In genomic region chr13:56259021-56259925, GRCm38 (mm10) we compare ENCODE assay signal across 8 mouse cellular contexts. TPM values are rescaled to one million over a fixed set of nuclear protein-coding genes. Genes with fewer than 3 reads are reported as not detected.
A peak's percentile ranks its signal among the peaks of the same experiment; 100 is the strongest.
DNase-seq lines count a peak whose midpoint lies in the region; ATAC-seq and TF ChIP-seq lines count a peak whose summit lies in the region.
"Had no signal": no experiment of that assay in that cellular context is flagged by ENCODE, and none has a peak within 500 bp of the region (broad histone marks: within the 10 kb centered on the region; RNA-seq: fewer than 3 reads in every experiment).

No protein-coding gene starts in this region.

- WGBS in forebrain, embryonic 10.5 days, result under 1% methylated on average over 55 of the region's 55 CpGs
- under 1% methylated on average over 50 of the region's 55 CpGs for WGBS in limb, embryonic 12.5 days
- WGBS in stomach, embryonic 15.5 days, result 2% methylated on average over 45 of the region's 55 CpGs

- no peak for DNase-seq in testis, postnatal 10 days (ENCODE audit: low spot score)
- peak; percentile 67 for DNase-seq in forebrain, embryonic 10.5 days (ENCODE audit: extremely low spot score, low spot score)
- DNase-seq in layer of hippocampus, adult 11-12 months (ENCODE audit: low spot score), result no peak
- DNase-seq in gastrocnemius, adult 8-10 months (ENCODE audit: low spot score in 2 of 2), result no peak
- DNase-seq: kidney, postnatal 25 days had no signal

- peak overlapping the region; percentile 41 for H3K4me3 ChIP-seq in testis, adult 2 months (ENCODE audit: control insufficient read depth, low read depth, low read length)
- peak overlapping the region; percentile 51 for H3K4me3 ChIP-seq in forebrain, embryonic 10.5 days
- H3K4me3 ChIP-seq in limb, embryonic 12.5 days (replicated peaks), result peak overlapping the region; percentile 33
- H3K4me3 ChIP-seq in stomach, embryonic 15.5 days (replicated peaks), result peak overlapping the region; percentile 23; the same call in 1 of the 2 replicates

- no peak for TF ChIP-seq CTCF in testis, adult 2 months (IDR thresholded peaks at IDR 0.05; ENCODE audit: control insufficient read depth, insufficient read depth, insufficient replicate concordance, low read depth, low read length)

- peaks cover 12% of the 10 kb centered on the region for H3K27me3 ChIP-seq in testis, adult 2 months (ENCODE audit: control insufficient read depth, insufficient read depth, low read length)
- H3K27me3 ChIP-seq in forebrain, embryonic 10.5 days (ENCODE audit: poor library complexity, severe bottlenecking), result peaks cover 100% of the 10 kb centered on the region
- peaks cover 90% of the 10 kb centered on the region for H3K27me3 ChIP-seq in limb, embryonic 12.5 days
- peaks cover 88% of the 10 kb centered on the region for H3K27me3 ChIP-seq in stomach, embryonic 15.5 days (replicated peaks)

- peak overlapping the region; percentile 53 for H3K4me2 ChIP-seq in limb, embryonic 12.5 days
- peak overlapping the region; percentile 38 for H3K4me2 ChIP-seq in stomach, embryonic 15.5 days

- H3K27ac ChIP-seq in testis, adult 2 months (ENCODE audit: control insufficient read depth, insufficient read depth, low read depth, low read length), result no peak overlapping the region
- peak overlapping the region; percentile 84 for H3K27ac ChIP-seq in forebrain, embryonic 10.5 days
- no peak overlapping the region for H3K27ac ChIP-seq in limb, embryonic 12.5 days
- H3K27ac ChIP-seq in stomach, embryonic 15.5 days, result no peak overlapping the region

- no peak for TF ChIP-seq POLR2A in testis, adult 2 months (IDR thresholded peaks at IDR 0.05; ENCODE audit: control insufficient read depth, low read depth, low read length)

- H3K9me3 ChIP-seq in forebrain, embryonic 10.5 days, result no peaks in the 10 kb centered on the region
- no peaks in the 10 kb centered on the region for H3K9me3 ChIP-seq in limb, embryonic 12.5 days
- H3K9me3 ChIP-seq in stomach, embryonic 15.5 days, result no peaks in the 10 kb centered on the region

- no peak for ATAC-seq in limb, embryonic 12.5 days (ENCODE audit: insufficient number of reproducible peaks, insufficient read depth, low FRiP score, low TSS enrichment, low read depth)
- no peak for ATAC-seq in stomach, embryonic 15.5 days (ENCODE audit: insufficient read depth, low FRiP score, low read depth)

- peaks cover 6% of the 10 kb centered on the region for H3K4me1 ChIP-seq in testis, adult 2 months (ENCODE audit: control insufficient read depth, insufficient read depth, low read length)
- peaks cover 73% of the 10 kb centered on the region for H3K4me1 ChIP-seq in forebrain, embryonic 10.5 days
- peaks cover 10% of the 10 kb centered on the region for H3K4me1 ChIP-seq in limb, embryonic 12.5 days (replicated peaks)
- H3K4me1 ChIP-seq in stomach, embryonic 15.5 days, result peaks cover 10% of the 10 kb centered on the region

- H3K36me3 ChIP-seq in testis, adult 2 months (ENCODE audit: control insufficient read depth, insufficient read depth, low read length), result no peaks in the 10 kb centered on the region
- H3K36me3 ChIP-seq in forebrain, embryonic 10.5 days (replicated peaks), result no peaks in the 10 kb centered on the region
- no peaks in the 10 kb centered on the region for H3K36me3 ChIP-seq in limb, embryonic 12.5 days
- no peaks in the 10 kb centered on the region for H3K36me3 ChIP-seq in stomach, embryonic 15.5 days

- no peak overlapping the region; the same call in 1 of the 2 replicates for H3K9ac ChIP-seq in limb, embryonic 12.5 days (replicated peaks)
- H3K9ac ChIP-seq in stomach, embryonic 15.5 days, result no peak overlapping the region

RNA-seq across cellular contexts. Expression of gene Neurog1, which starts 7.3 kb away (rescaled TPM):
- 0.90 and 1.1 TPM in 2 replicates for polyA plus RNA-seq in testis, adult 2 months (2012; rRNA removed)
- polyA plus RNA-seq in forebrain, embryonic 10.5 days (2016; fragmentation: Nextera tagmentation; extraction: Ambion mirVana), result 13.5 and 18.5 TPM in 2 replicates
- not detected in 2 replicates for polyA plus RNA-seq in limb, embryonic 12.5 days (2016; fragmentation: Nextera tagmentation; extraction: Ambion mirVana)
- polyA plus RNA-seq in stomach, embryonic 15.5 days (2015; fragmentation: Nextera tagmentation; extraction: Ambion mirVana), result not detected in 2 replicates
- not detected for total RNA-seq in gastrocnemius, adult 8-10 months (2022)

RNA-seq across cellular contexts. Expression of gene Cxcl14, which starts 37.1 kb away (rescaled TPM):
- 1.3 and 7.1 TPM in 2 replicates for polyA plus RNA-seq in testis, adult 2 months (2012; rRNA removed)
- 2.3 and 2.7 TPM in 2 replicates for polyA plus RNA-seq in forebrain, embryonic 10.5 days (2016; fragmentation: Nextera tagmentation; extraction: Ambion mirVana)
- 342 and 397 TPM in 2 replicates for polyA plus RNA-seq in limb, embryonic 12.5 days (2016; fragmentation: Nextera tagmentation; extraction: Ambion mirVana)
- 12.4 and 13.7 TPM in 2 replicates for polyA plus RNA-seq in stomach, embryonic 15.5 days (2015; fragmentation: Nextera tagmentation; extraction: Ambion mirVana)
- 10 to 100 TPM; 21.4 to 40.0 (median 28.6) TPM for total RNA-seq in gastrocnemius, adult 8-10 months (2022)

Comparison
In these comparisons a context has a peak if more than half of its experiments do, and no peak if none do; other contexts are left out.
1. RNA of gene Cxcl14, which starts 37.1 kb away (polyA plus RNA-seq): 342 to 397 TPM in limb, embryonic 12.5 days; 12.4 to 13.7 TPM in stomach, embryonic 15.5 days, 2.3 to 2.7 TPM in forebrain, embryonic 10.5 days and 1.3 to 7.1 TPM in testis, adult 2 months; every median in the first group is over 10 times any median in the second.
2. Peak in every context shown above with its lines, with median percentiles within 50 percentile points of each other: H3K4me3 ChIP-seq.